Mouse (Mus musculus) gastrocnemius, postnatal 10 days (tissue): Measurements from ENCODE around the gene Cyb5r4. TPM values are rescaled to one million over a fixed set of nuclear protein-coding genes. Genes with fewer than 3 reads are reported as not detected.

ENCODE experiments used
- total RNA-seq, 2 experiments: library from RNA; stranded (reverse); gene quantifications; 2 replicates each; pipeline ENCODE4 v1.2.3; 2021

The Cyb5r4 gene
- total RNA-seq, 2 experiments from 2014 or later = 20.4 to 21.1 TPM

Other genes starting within 250 kb of the Cyb5r4 start
- 1 to 10 TPM; 1.2 to 1.3 TPM for gene Snap91, start 141.4 kb upstream of the Cyb5r4 start, total RNA-seq
- gene Ripply2, start 6.5 kb upstream of the Cyb5r4 start, total RNA-seq = not detected
- 1 to 10 TPM in 1 of 2 experiments, under 1 TPM in 1; 0.75 to 1.2 TPM for gene Mrap2, start 122.3 kb downstream of the Cyb5r4 start, total RNA-seq
- 1 to 10 TPM; 2.3 to 3.5 TPM for gene Cep162, start 233.5 kb downstream of the Cyb5r4 start, total RNA-seq